Mouse (Mus musculus) CH12.LX (cell line): ENCODE data around the gene Ergic3. TPM values are rescaled to one million over a fixed set of nuclear protein-coding genes. Genes with fewer than 3 reads are reported as not detected.

Experiments used
- DNase-seq: peaks from one replicate; pipeline ENCODE4 v3.0.0-alpha.2; 2013; ENCODE audit errors: extremely low read depth
- H3K27ac ChIP-seq: 2 replicates; pipeline ENCODE4 v1.5.1; 2012; ENCODE audit warnings: low read depth, mild to moderate bottlenecking, control low read depth, moderate library complexity; ENCODE audit not compliant: insufficient read depth
- H3K27me3 ChIP-seq: replicated peaks from 2 replicates; pipeline ENCODE3; 2012; ENCODE audit warnings: inconsistent platforms
- H3K36me3 ChIP-seq, 2 experiments: replicated peaks in 1 of 2; 2 replicates each; pipeline versions ENCODE3 to v1.6.1; 2012; ENCODE audit warnings: inconsistent platforms in 1 of 2, low read length in 1 of 2, mild to moderate bottlenecking in 1 of 2, mixed read lengths in 1 of 2, moderate library complexity in 1 of 2; ENCODE audit not compliant: control insufficient read depth in 1 of 2, insufficient read depth in 1 of 2
- H3K4me1 ChIP-seq, 2 experiments: 2 replicates each; pipeline ENCODE4 v1.6.1; 2012; ENCODE audit warnings: inconsistent platforms in 1 of 2, moderate library complexity in 1 of 2; ENCODE audit not compliant: insufficient read depth in 2 of 2, control insufficient read depth in 1 of 2
- H3K4me2 ChIP-seq: 2 replicates; pipeline ENCODE4 v1.6.1; 2012; ENCODE audit warnings: low read depth, mild to moderate bottlenecking, control low read depth; ENCODE audit not compliant: poor library complexity, insufficient read depth, severe bottlenecking
- H3K4me3 ChIP-seq, 3 experiments: fragments of 150-350 bp in 1 of 3; sonication (generic) in 1 of 3; replicated peaks in 1 of 3; 2 replicates each; pipeline versions ENCODE3 to v1.5.1; 2011 to 2012; ENCODE audit warnings: low read depth in 2 of 3, low read length in 2 of 3, mild to moderate bottlenecking in 2 of 3, moderate library complexity in 2 of 3, control low read depth in 1 of 3, improper control_type of control experiment in 1 of 3, inconsistent platforms in 1 of 3, mixed read lengths in 1 of 3; ENCODE audit not compliant: poor library complexity in 1 of 3
- H3K79me2 ChIP-seq: replicated peaks from 2 replicates; pipeline ENCODE4 v1.6.1; 2012; ENCODE audit warnings: mild to moderate bottlenecking, moderate library complexity; ENCODE audit not compliant: control insufficient read depth, poor library complexity, insufficient read depth, severe bottlenecking; ENCODE audit errors: extremely low read depth
- H3K9ac ChIP-seq: 2 replicates; pipeline ENCODE4 v1.6.1; 2012; ENCODE audit warnings: low read depth, mild to moderate bottlenecking, control low read depth, moderate library complexity; ENCODE audit not compliant: insufficient read depth
- H3K9me3 ChIP-seq: replicated peaks from 2 replicates; pipeline ENCODE3; 2012; ENCODE audit warnings: low read length, inconsistent platforms, mixed read lengths
- BHLHE40 ChIP-seq: IDR thresholded peaks from 2 replicates; pipeline ENCODE4 v1.6.1; 2011; ENCODE audit warnings: mild to moderate bottlenecking, low read depth, low read length, improper control_type of control experiment
- CHD1 ChIP-seq: IDR thresholded peaks from 2 replicates; pipeline ENCODE4 v1.6.1; 2012; ENCODE audit warnings: low read depth, low read length, improper control_type of control experiment, inconsistent platforms
- CHD2 ChIP-seq: IDR thresholded peaks from 2 replicates; pipeline ENCODE4 v1.6.1; 2011; ENCODE audit warnings: low read length, improper control_type of control experiment
- CTCF ChIP-seq, 2 experiments: IDR thresholded peaks in 1 of 2; conservative IDR thresholded peaks in 1 of 2; 2 replicates each; pipeline ENCODE4 v1.5.1; 2011 to 2012; ENCODE audit warnings: low read depth in 2 of 2, low read length in 2 of 2, improper control_type of control experiment in 1 of 2, inconsistent platforms in 1 of 2, mild to moderate bottlenecking in 1 of 2, moderate library complexity in 1 of 2
- E2F4 ChIP-seq: IDR thresholded peaks from 2 replicates; pipeline ENCODE4 v1.6.1; 2011; ENCODE audit warnings: low read depth, low read length, improper control_type of control experiment; ENCODE audit not compliant: insufficient replicate concordance
- ELF1 ChIP-seq: IDR thresholded peaks from 2 replicates; pipeline ENCODE4 v1.6.1; 2014; ENCODE audit warnings: low read depth, mild to moderate bottlenecking, inconsistent platforms, low read length, improper control_type of control experiment
- ETS1 ChIP-seq: conservative IDR thresholded peaks from 2 replicates; pipeline ENCODE4 v1.6.1; 2012; ENCODE audit warnings: low read depth, mild to moderate bottlenecking, inconsistent platforms, low read length, improper control_type of control experiment, moderate library complexity
- HCFC1 ChIP-seq: IDR thresholded peaks from 2 replicates; pipeline ENCODE4 v1.6.1; 2012; ENCODE audit warnings: low read depth, mild to moderate bottlenecking, inconsistent platforms, low read length, improper control_type of control experiment
- IRF4 ChIP-seq: IDR thresholded peaks from 2 replicates; pipeline ENCODE4 v1.6.1; 2014; ENCODE audit warnings: low read depth, mild to moderate bottlenecking, inconsistent platforms, low read length, improper control_type of control experiment
- JUN ChIP-seq: IDR thresholded peaks from 2 replicates; pipeline ENCODE4 v1.6.1; 2011; ENCODE audit warnings: low read depth, mild to moderate bottlenecking, low read length, improper control_type of control experiment, moderate library complexity; ENCODE audit not compliant: insufficient read depth
- JUND ChIP-seq: conservative IDR thresholded peaks from 2 replicates; pipeline ENCODE4 v1.6.1; 2011; ENCODE audit warnings: low read depth, low read length, improper control_type of control experiment
- KAT2A ChIP-seq: IDR thresholded peaks from 2 replicates; pipeline ENCODE4 v1.6.1; 2012; ENCODE audit warnings: low read length, improper control_type of control experiment, inconsistent platforms; ENCODE audit not compliant: insufficient replicate concordance
- MAFK ChIP-seq: IDR thresholded peaks from 2 replicates; pipeline ENCODE4 v1.6.1; 2011; ENCODE audit warnings: low read length, improper control_type of control experiment; ENCODE audit not compliant: insufficient replicate concordance
- MAZ ChIP-seq: IDR thresholded peaks from 2 replicates; pipeline ENCODE4 v1.6.1; 2012; ENCODE audit warnings: low read depth, mild to moderate bottlenecking, inconsistent platforms, low read length, improper control_type of control experiment, moderate library complexity
- MXI1 ChIP-seq: IDR thresholded peaks from 2 replicates; pipeline ENCODE4 v1.6.1; 2011; ENCODE audit warnings: mild to moderate bottlenecking, low read depth, low read length, improper control_type of control experiment
- NELFE ChIP-seq: IDR thresholded peaks from 2 replicates; pipeline ENCODE4 v1.6.1; 2011; ENCODE audit warnings: low read depth, low read length, improper control_type of control experiment
- NRF1 ChIP-seq: IDR thresholded peaks from 2 replicates; pipeline ENCODE4 v1.6.1; 2014; ENCODE audit warnings: low read depth, mild to moderate bottlenecking, inconsistent platforms, low read length, improper control_type of control experiment, moderate library complexity
- PAX5 ChIP-seq: IDR thresholded peaks from 2 replicates; pipeline ENCODE4 v1.6.1; 2012; ENCODE audit warnings: low read length, inconsistent platforms, mixed read lengths
- POLR2A ChIP-seq: IDR thresholded peaks from 2 replicates; pipeline ENCODE4 v1.6.1; 2011; ENCODE audit warnings: low read depth, mild to moderate bottlenecking, improper control_type of control experiment, low read length
- POLR2AphosphoS2 ChIP-seq: IDR thresholded peaks from 2 replicates; pipeline ENCODE4 v1.6.1; 2011; ENCODE audit warnings: low read depth, low read length, improper control_type of control experiment
- RCOR1 ChIP-seq: conservative IDR thresholded peaks from 2 replicates; pipeline ENCODE4 v1.6.1; 2012; ENCODE audit warnings: low read depth, mild to moderate bottlenecking, inconsistent platforms, low read length, improper control_type of control experiment
- SMC3 ChIP-seq: IDR thresholded peaks from 2 replicates; pipeline ENCODE4 v1.6.1; 2011; ENCODE audit warnings: low read depth, low read length, improper control_type of control experiment
- TBP ChIP-seq: conservative IDR thresholded peaks from 2 replicates; pipeline ENCODE4 v1.6.1; 2011; ENCODE audit warnings: low read depth, low read length, improper control_type of control experiment
- TCF12 ChIP-seq: IDR thresholded peaks from 2 replicates; pipeline ENCODE4 v1.6.1; 2014; ENCODE audit warnings: low read depth, mild to moderate bottlenecking, inconsistent platforms, low read length, improper control_type of control experiment
- UBTF ChIP-seq: IDR thresholded peaks from 2 replicates; pipeline ENCODE4 v1.6.1; 2012; ENCODE audit warnings: low read depth, mild to moderate bottlenecking, inconsistent platforms, low read length, improper control_type of control experiment, moderate library complexity
- USF2 ChIP-seq: conservative IDR thresholded peaks from 2 replicates; pipeline ENCODE4 v1.6.1; 2011; ENCODE audit warnings: low read depth, low read length, improper control_type of control experiment
- ZMIZ1 ChIP-seq: IDR thresholded peaks from 2 replicates; pipeline ENCODE4 v1.6.1; 2012; ENCODE audit warnings: low read depth, mild to moderate bottlenecking, inconsistent platforms, low read length, improper control_type of control experiment
- ZNF384 ChIP-seq: IDR thresholded peaks from 2 replicates; pipeline ENCODE4 v1.6.1; 2012; ENCODE audit warnings: low read depth, low read length, improper control_type of control experiment, inconsistent platforms
- dilution Hi-C: fragments of 300-500 bp; cut with MboI; formaldehyde crosslinking; loops from 2 replicates; pipeline ENCODE4 v1.14.3; 2020; ENCODE audit warnings: low sequenced_read_pairs; ENCODE audit not compliant: extremely low pct_unique_long_range_greater_than_20kb, extremely low pct_ligation_motif_present
- in situ Hi-C: fragments of 300-500 bp; cut with MboI; formaldehyde crosslinking; loops from 3 replicates; pipeline ENCODE4 v1.14.3; 2019; ENCODE audit warnings: low sequenced_read_pairs, low pct_ligation_motif_present, low pct_unique_long_range_greater_than_20kb, mixed read lengths
- polyA plus RNA-seq: library from polyadenylated mRNA; unstranded; fragments of >175 nt; gene quantifications from 2 replicates; pipeline ENCODE4 v1.2.1, GENCODE M21; 2012; ENCODE audit warnings: low read depth; ENCODE audit not compliant: insufficient read length
- total RNA-seq, 2 experiments: library from RNA; depleted of rRNA; stranded (reverse); fragments of 300-350 nt in 1 of 2; fragments of >200 nt in 1 of 2; gene quantifications; 2 replicates each; pipeline ENCODE4 v1.2.3; 2012 to 2014

Gene Ergic3
- total and polyA plus RNA-seq, 3 experiments = 53.0 to 146 (median 136) TPM

DNA sequence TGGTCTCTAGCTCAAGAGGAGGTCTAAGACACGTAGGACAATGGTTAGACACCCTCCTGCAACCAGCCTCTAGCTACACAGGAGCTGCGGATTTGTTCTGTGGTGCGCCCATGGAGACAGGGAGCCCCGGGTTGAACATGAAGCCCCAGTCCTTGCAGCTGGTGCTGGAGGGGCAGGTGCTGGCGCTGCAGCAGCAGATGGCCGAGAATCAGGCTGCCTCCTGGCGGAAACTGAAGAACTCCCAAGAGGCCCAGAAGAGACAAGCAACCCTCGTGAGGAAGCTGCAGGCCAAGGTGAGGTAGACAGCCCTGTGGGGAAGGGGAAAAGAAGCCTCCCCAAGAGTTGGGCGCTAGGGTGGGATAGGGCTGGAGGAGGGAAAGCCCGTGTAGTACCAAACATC lies 46.0 kb upstream of the Ergic3 start:
- no peaks in the 10 kb centered on the region for H3K27me3 ChIP-seq
- in situ Hi-C loops = loop anchor here (10.0 kb wide), 1 partner anchor 173 kb away; no protein-coding TSS in a partner anchor
- no peak overlapping the region for H3K27ac ChIP-seq
- H3K4me1 ChIP-seq = peaks cover 5 to 57% of the 10 kb centered on the region in 2 experiments; a peak in 3 of 4 replicates
- dilution Hi-C loops = no loop called here
- DNase-seq = peak; percentile 75
- peaks cover 14% of the 10 kb centered on the region; the same call in 1 of the 2 replicates for H3K79me2 ChIP-seq
- TF ChIP-seq BHLHE40 = peak; percentile 70
- no peak for TF ChIP-seq USF2
- no peak for TF ChIP-seq NELFE
- no peak for TF ChIP-seq CHD1
- TF ChIP-seq E2F4 = no peak
- TF ChIP-seq POLR2A = no peak
- no peak for TF ChIP-seq SMC3
- no peak for TF ChIP-seq MAFK
- no peak for TF ChIP-seq ZMIZ1
- no peak for TF ChIP-seq RCOR1
- no peak for TF ChIP-seq IRF4
- no peak for TF ChIP-seq ZNF384
- TF ChIP-seq JUN = no peak
- no peak for TF ChIP-seq ELF1
- no peak for TF ChIP-seq NRF1
- TF ChIP-seq ETS1 = 0 out of 2 replicates have a peak, but pooled peaks have one; percentile 18
- 0 out of 2 replicates have a peak, but pooled peaks have one; percentile 48 for TF ChIP-seq UBTF
- TF ChIP-seq MAZ = no peak
- TF ChIP-seq PAX5 = no peak
- TF ChIP-seq TCF12 = peak; percentile 93
- TF ChIP-seq MXI1 = no peak
- TF ChIP-seq TBP = no peak
- TF ChIP-seq CHD2 = no peak
- peak in 1 of 2 experiments; percentile 24; a peak in 1 of 4 replicates for TF ChIP-seq CTCF (conservative IDR thresholded peaks at IDR 0.05 in 1 of 2, IDR thresholded peaks at IDR 0.05 in 1 of 2; ENCODE audit: low read depth in 2 of 2, low read length in 2 of 2)
- no peak for TF ChIP-seq KAT2A
- TF ChIP-seq HCFC1 = no peak
- no peak for TF ChIP-seq JUND
- TF ChIP-seq POLR2AphosphoS2 = no peak
- H3K36me3 ChIP-seq = peaks cover 29 to 55% of the 10 kb centered on the region in 2 experiments
- H3K9ac ChIP-seq = no peak overlapping the region
- no peak overlapping the region for H3K4me2 ChIP-seq
- H3K9me3 ChIP-seq = no peaks in the 10 kb centered on the region
- H3K4me3 ChIP-seq = no peak overlapping the region
